Mouse (Mus musculus) lung, postnatal 0 days (tissue): Measurements from ENCODE around the gene 2300009A05Rik. TPM values are rescaled to one million over a fixed set of nuclear protein-coding genes. Genes with fewer than 3 reads are reported as not detected.

Source experiments
- ATAC-seq: fragments of 200-750 bp; cut with Nextera tagmentation; 2 replicates; pipeline ENCODE4 v1.8.0; 2017; ENCODE audit warnings: moderate library complexity
- DNase-seq: peaks from one replicate; pipeline ENCODE4 v3.0.0-alpha.2; 2016; ENCODE audit warnings: low spot score
- H3K27ac ChIP-seq: fragments of 300-500 bp; sonication (generic); 2 replicates; pipeline ENCODE4 v1.5.1; 2014; ENCODE audit warnings: antibody characterized with exemption, mild to moderate bottlenecking, low read length, mixed read lengths
- H3K27me3 ChIP-seq: fragments of 300-500 bp; sonication (generic); replicated peaks from 2 replicates; pipeline ENCODE4 v1.6.1; 2014; ENCODE audit warnings: low read length, mixed read lengths; ENCODE audit not compliant: insufficient read depth
- H3K36me3 ChIP-seq: fragments of 300-500 bp; sonication (generic); 2 replicates; pipeline ENCODE4 v1.6.1; 2014; ENCODE audit warnings: low read length, mixed read lengths; ENCODE audit not compliant: insufficient read depth
- H3K4me1 ChIP-seq: fragments of 300-500 bp; sonication (generic); 2 replicates; pipeline ENCODE4 v1.6.1; 2014; ENCODE audit warnings: antibody characterized with exemption, low read depth, low read length, mixed read lengths; ENCODE audit not compliant: insufficient read depth
- H3K4me2 ChIP-seq: fragments of 300-500 bp; sonication (generic); replicated peaks from 2 replicates; pipeline ENCODE4 v1.6.1; 2014; ENCODE audit warnings: low read depth, mild to moderate bottlenecking, low read length, moderate library complexity, mixed read lengths
- H3K4me3 ChIP-seq: fragments of 300-500 bp; sonication (generic); 2 replicates; pipeline ENCODE4 v1.5.1; 2014; ENCODE audit warnings: low read depth, low read length
- H3K9ac ChIP-seq: fragments of 300-500 bp; sonication (generic); replicated peaks from 2 replicates; pipeline ENCODE4 v1.6.1; 2014; ENCODE audit warnings: low read depth, mild to moderate bottlenecking
- H3K9me3 ChIP-seq: fragments of 300-500 bp; sonication (generic); 2 replicates; pipeline ENCODE4 v1.6.1; 2016; ENCODE audit warnings: low read length, mixed read lengths
- CTCF ChIP-seq: IDR thresholded peaks from 2 replicates; pipeline ENCODE4 v1.5.1; 2016; ENCODE audit warnings: antibody characterized with exemption, mild to moderate bottlenecking
- EP300 ChIP-seq: IDR thresholded peaks from 2 replicates; pipeline ENCODE4 v1.6.1; 2016; ENCODE audit warnings: antibody characterized with exemption, mild to moderate bottlenecking, control low read depth
- WGBS: fragments of 180-500 bp; shearing (Covaris S2); extraction: QIAGEN DNeasy Blood & Tissue Kit; methylation state at CpG from one replicate; pipeline ENCODE4 v1.1.7; 2014; 5-methylcytosine and 5-hydroxymethylcytosine counted together
- polyA plus RNA-seq: library from polyadenylated mRNA; unstranded; fragments of >200 nt; fragmentation: Nextera tagmentation; extraction: Ambion mirVana; gene quantifications from 2 replicates; pipeline ENCODE4 v1.2.1, GENCODE M21; 2015

2300009A05Rik gene
- polyA plus RNA-seq, 1 experiment from 2014 or later, result 57.5 TPM

DNA sequence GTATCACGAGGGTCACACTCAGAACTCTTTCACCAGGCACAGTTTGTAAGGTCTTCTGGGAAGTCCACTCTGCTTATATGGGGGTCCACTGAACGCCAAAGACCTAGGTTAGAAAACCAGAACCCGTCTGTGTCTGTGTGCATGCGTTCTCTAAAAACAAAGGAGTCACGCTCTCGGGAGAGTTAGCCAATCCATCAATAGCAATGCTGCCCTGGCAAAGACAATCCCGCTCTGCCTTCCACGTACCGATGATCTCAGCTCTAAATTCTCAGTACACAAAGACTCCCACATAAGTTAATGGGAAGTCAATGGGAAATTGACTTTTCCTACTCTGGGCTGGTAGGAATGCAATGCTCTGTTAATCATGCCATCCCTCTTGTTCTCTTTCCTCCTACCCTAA is 42.8 kb downstream of the 2300009A05Rik start:
- H3K4me2 ChIP-seq, result no peak overlapping the region
- H3K4me3 ChIP-seq, result no peak overlapping the region
- H3K27ac ChIP-seq, result no peak overlapping the region
- no peak overlapping the region for H3K9ac ChIP-seq
- no peaks in the 10 kb centered on the region for H3K27me3 ChIP-seq
- DNase-seq (no peak), ATAC-seq (no peak)
- TF ChIP-seq EP300 (no peak), CTCF (no peak)
- no peaks in the 10 kb centered on the region for H3K9me3 ChIP-seq
- H3K36me3 ChIP-seq, result 0 out of 2 replicates have a peak, but pooled peaks cover 6% of the 10 kb centered on the region
- H3K4me1 ChIP-seq, result no peaks in the 10 kb centered on the region
- 70% methylated on average over 9 of the region's 9 CpGs for WGBS

DNA sequence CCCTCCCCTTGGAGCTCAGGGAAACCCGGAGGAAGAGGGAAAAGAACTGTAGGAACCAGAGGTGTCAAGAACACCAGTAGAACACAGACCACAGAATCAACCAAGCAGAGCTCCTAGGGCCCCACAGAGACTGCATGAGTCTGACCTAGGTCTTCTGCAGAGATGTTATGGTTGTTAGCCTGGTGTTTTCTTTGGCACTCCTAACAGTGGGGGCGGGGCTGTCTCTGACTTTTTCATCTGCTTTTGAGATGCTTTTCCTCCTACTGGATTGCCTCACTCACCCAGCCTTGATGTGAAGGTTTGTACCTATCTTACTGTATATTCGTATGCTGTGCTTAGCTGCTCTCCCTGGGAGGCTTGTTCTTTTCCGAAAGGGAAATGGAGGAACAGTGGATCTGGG is 44.9 kb downstream of the 2300009A05Rik start:
- WGBS, result 85% methylated on average over 4 of the region's 4 CpGs
- Histone ChIP-seq H3K4me1 (no peaks in the 10 kb centered on the region), H3K9me3 (no peaks in the 10 kb centered on the region), H3K27ac (no peak overlapping the region), H3K9ac (no peak overlapping the region), H3K27me3 (no peaks in the 10 kb centered on the region), H3K36me3 (0 out of 2 replicates have a peak, but pooled peaks cover 5% of the 10 kb centered on the region), H3K4me3 (no peak overlapping the region), H3K4me2 (no peak overlapping the region)
- TF ChIP-seq EP300, result no peak
- TF ChIP-seq CTCF, result no peak
- ATAC-seq (no peak), DNase-seq (no peak)

DNA sequence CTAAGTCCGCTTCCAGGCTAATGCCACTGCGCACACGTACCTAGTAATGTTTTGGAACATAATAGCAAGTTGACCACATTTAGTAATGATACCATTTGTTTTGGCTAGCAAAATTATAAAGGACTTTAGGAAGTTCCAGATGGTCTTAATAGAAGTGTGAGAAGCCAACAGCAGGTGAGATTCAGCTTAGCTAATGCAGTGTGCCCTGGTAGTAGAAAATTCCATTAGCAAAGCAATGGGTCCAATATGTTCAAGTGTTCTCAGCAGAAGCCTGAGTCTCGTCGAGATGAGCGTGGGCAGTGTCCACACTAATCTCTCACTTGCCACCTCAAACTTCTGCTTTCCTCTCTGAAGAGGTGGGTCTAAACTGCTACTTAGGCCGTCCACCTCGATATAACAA is 49.0 kb downstream of the 2300009A05Rik start:
- Histone ChIP-seq H3K9ac (no peak overlapping the region), H3K4me2 (no peak overlapping the region), H3K27ac (no peak overlapping the region), H3K4me1 (no peaks in the 10 kb centered on the region), H3K27me3 (no peaks in the 10 kb centered on the region), H3K4me3 (no peak overlapping the region), H3K36me3 (no peaks in the 10 kb centered on the region), H3K9me3 (no peaks in the 10 kb centered on the region)
- TF ChIP-seq CTCF (no peak), EP300 (no peak)
- 85% methylated on average over 8 of the region's 8 CpGs for WGBS
- ATAC-seq (no peak), DNase-seq (no peak)

DNA sequence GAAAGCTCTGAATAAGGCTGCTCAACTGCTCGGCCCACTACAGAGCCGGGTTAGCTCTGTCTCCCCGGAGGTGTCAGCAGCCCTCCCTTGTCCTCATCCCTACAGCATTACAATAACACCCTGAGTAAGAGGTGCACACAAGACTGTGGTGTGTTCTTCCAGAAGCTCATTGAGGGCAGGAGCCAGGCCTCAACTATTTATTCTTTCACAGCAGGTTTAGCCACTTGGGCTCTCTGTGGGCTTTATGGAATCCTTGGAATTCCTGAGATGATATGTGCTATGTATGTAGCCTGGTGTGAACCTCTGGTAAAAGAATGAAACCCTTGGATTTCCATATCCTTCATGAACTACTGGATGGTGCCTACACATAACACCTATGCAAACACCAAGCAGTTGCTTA is 49.8 kb downstream of the 2300009A05Rik start:
- Histone ChIP-seq H3K27me3 (no peaks in the 10 kb centered on the region), H3K9me3 (no peaks in the 10 kb centered on the region), H3K9ac (no peak overlapping the region), H3K4me2 (no peak overlapping the region), H3K4me1 (no peaks in the 10 kb centered on the region), H3K27ac (no peak overlapping the region), H3K4me3 (no peak overlapping the region), H3K36me3 (no peaks in the 10 kb centered on the region)
- WGBS, result 77% methylated on average over 3 of the region's 3 CpGs
- DNase-seq, result no peak
- ATAC-seq, result no peak
- TF ChIP-seq EP300 (no peak), CTCF (no peak)

DNA sequence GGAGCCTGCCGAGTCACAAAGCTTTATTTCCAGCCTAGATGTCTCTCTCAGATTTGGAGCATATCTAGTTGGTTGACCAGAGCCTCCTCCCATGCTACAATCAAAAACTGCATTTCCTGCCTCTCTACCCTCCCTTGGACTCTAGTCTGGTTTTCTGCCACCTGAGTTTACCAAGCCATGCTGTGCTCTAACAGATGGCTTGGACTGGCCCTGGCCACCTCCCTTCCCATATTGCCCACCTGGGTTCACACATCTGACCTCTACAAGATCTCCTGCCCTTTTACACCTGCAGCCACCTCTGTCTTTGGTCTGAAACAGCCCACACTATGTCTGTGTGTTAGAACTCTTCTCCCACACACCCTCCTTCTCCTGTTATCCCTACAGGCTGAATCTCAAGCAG is 50.9 kb downstream of the 2300009A05Rik start:
- no peak for DNase-seq

DNA sequence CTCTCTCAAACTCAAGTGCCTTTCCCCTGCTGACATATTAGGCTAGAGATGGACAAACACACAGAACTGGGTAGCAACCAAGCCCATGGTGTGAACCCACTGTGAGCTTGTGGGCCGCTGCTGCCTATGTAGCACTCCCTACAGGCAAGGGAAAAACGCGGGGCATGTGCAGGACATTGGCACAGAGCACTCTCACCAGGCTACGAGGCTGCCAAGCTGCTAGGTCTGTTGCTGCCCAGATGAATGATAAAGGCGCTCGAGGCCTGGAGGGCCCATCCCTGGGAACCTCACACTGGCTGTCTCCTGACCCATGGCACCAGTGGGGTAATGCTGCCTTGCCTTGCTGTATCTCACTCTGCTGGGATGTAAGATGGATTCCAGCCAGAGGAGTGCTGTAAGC is 53.0 kb downstream of the 2300009A05Rik start:
- ATAC-seq, result no peak; the same call in 1 of the 2 replicates
- Histone ChIP-seq H3K27ac (no peak overlapping the region), H3K9me3 (no peaks in the 10 kb centered on the region), H3K36me3 (no peaks in the 10 kb centered on the region), H3K4me1 (no peaks in the 10 kb centered on the region), H3K4me3 (no peak overlapping the region), H3K9ac (no peak overlapping the region), H3K27me3 (no peaks in the 10 kb centered on the region), H3K4me2 (no peak overlapping the region)
- TF ChIP-seq EP300, result no peak
- no peak for TF ChIP-seq CTCF
- WGBS, result 84% methylated on average over 6 of the region's 6 CpGs
- DNase-seq, result no peak

More for the DNA sequence above, 50.9 kb downstream of the 2300009A05Rik start:
- no peak for ATAC-seq
- Histone ChIP-seq H3K4me2 (no peak overlapping the region), H3K27ac (no peak overlapping the region), H3K36me3 (no peaks in the 10 kb centered on the region), H3K9me3 (no peaks in the 10 kb centered on the region), H3K4me1 (no peaks in the 10 kb centered on the region), H3K9ac (no peak overlapping the region), H3K27me3 (no peaks in the 10 kb centered on the region), H3K4me3 (no peak overlapping the region)
- WGBS, result 89% methylated on average over 1 of the region's 1 CpGs
- TF ChIP-seq EP300 (no peak), CTCF (no peak)

Other genes with a start within 250 kb of the 2300009A05Rik start
- 21.5 and 23.1 TPM in 2 replicates for gene Map2k5, start 21.3 kb downstream of the 2300009A05Rik start, polyA plus RNA-seq
- gene Iqch, start 203.2 kb upstream of the 2300009A05Rik start, polyA plus RNA-seq, result 0.06 and 0.24 TPM in 2 replicates
- gene Aagab, start 203.4 kb upstream of the 2300009A05Rik start, polyA plus RNA-seq, result 17.0 and 20.5 TPM in 2 replicates